Mouse (Mus musculus): ENCODE results near the gene Sh3gl3.

Gene Sh3gl3

DNA sequence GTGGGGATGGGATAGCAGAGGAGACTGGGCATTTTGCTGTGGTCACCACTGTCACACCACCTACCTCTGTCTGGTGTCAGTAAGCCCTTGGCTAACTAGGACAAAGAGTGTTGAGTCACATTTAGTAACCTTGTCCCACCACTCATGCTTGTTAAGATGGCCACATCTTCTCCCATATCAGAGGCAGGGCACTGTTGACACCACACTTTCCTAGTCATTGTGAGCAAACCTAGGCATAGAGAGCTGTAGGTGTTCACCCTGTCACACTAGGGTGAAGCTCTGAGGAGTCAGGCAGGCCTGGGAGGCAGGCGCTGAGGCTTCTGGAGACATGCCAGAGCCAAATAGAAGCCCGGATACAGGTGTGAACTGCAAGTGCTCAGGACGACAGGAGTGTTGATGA lies at the start of gene Sh3gl3:
Sh3gl3 (plus strand) TSS at position 301 of the 400 bp plus-strand sequence.
- DNase-seq (ENCODE audit: low spot score) = no peak

DNA sequence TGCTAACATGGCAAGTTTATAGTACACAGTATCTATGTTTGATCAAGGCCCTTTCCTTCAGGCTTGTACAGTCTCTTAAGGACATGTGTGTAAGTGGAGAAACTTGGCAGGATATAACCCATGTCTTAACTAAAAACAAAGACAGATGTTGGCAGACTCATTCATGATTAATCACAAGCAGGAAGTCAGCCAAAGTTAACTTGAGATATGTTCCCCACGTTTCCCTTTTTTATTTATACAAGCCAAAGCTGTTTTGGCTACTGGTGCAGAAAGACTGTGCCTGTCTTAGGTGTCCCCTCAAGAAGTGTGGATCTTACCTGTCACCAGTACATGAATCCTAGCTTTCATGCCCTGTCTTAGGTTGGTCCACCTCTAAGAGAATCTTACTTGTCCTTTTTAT lies 35.4 kb upstream of the Sh3gl3 start:
- no peak for DNase-seq (ENCODE audit: low spot score)

DNA sequence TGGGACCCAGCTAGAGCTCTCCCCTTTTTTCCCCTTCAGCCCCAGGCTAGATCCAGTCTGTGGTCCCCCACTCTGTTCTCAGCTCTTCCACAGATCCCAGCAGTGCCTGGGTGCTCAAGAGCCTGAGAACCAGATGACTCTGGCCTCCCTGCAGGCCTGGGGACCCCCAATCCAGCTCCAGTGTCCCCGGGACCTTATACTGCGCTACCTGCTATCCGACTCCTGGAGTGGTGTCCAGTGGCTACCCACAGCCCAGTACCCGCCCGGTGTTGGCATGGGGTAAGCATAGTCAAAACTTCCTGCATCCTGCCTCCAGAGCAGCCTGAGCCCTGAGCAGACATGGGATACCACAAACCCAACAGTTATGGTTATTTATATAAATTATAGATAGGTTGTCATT lies 26.5 kb upstream of the Sh3gl3 start:
- no peak for DNase-seq (ENCODE audit: low spot score)

DNA sequence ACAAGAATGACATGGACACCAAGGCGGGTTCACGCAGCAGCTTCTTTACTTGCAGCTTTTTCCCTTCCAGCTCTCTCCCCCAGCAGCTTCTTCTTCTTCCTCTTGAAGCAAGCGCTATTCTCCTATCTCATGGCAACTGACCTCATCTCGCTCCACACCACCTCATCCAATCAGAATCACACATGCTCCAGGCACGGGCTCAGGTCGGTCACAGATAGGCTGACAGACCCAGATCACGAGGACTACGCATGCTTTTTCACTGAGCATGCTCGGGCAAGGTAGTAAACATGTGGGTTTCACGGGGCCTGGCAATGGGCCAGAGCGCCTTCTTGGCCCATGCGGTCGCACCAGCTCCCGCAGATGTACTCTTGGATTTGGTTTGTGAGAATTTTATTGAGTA lies 9.0 kb upstream of the Sh3gl3 start:
- DNase-seq (ENCODE audit: low spot score) = no peak

DNA sequence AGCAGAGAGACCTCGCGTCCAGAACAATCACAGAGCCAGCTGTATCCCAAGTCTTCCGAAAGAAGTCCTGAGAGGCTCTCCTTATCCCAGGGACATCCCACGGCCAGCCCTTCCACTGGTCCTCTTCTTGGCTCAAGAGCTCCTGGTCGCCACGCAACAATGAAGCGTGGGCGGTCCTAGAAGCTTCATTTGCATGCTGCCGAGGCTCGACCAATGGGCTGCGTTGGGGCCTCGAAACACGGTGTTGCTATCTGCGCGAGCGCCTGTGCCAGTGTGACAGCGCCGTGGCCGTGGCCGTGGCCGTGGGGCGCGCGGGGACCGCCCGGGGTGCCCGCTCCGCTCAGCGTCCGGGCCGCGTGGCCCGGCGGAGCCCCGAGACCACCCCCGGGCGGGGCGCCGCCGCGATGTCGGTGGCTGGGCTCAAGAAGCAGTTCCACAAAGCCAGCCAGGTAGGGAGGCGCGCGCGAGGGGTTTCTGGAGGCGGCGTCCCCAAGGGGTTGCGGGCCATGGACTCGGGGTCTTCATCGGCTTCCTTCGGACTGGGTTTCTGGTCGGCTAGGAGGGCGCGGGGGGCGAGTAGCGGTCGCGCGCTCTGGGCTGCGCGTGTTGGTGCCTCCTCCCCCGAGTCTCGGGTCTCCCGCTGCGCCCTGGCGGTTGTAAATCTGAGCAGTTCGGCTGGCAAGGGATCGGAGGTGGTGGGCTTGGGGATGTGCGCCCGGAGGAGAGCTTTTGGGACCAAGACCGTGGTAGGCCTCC lies 1.1 kb downstream of the Sh3gl3 start:
- peak; percentile 67 for DNase-seq (ENCODE audit: low spot score)

DNA sequence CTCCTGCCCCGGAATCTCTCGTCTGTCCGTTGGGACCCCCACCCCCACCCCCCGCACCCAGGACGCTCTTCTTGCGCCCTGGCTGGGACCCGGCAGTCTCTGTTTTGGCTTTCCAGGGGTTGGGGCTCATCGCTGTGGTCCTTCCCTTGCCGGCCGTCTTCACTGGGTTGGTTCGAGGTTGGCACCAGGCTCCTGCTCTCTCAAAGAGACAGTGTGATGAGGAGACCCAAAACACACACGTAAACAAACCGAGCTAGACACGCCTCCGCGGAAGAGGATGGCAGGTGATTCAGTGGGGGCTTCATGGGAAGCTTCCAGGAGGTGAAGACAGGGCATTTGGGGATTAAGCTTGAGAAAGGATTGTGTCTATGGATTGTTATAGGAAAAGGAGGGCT lies 1.7 kb downstream of the Sh3gl3 start:
- no peak for DNase-seq (ENCODE audit: low spot score)

DNA sequence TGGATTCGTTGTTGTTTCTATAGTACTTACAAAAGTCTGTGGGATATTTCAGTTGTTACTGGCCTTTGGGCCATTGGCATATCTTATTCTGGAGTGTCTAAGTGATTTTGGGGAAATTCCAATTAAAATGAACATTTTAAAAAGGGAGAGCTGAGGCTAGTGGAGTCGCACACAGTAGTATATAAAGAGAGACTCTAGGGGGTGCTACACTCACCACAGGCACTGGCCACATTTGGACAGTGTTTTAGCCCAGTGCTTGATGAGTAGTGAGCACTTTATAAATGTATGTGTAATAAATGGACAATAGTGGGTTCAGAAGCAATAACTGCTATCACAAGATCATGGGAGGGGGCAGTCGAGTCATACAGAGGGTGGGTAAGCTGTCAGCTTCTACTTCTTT lies 2.6 kb downstream of the Sh3gl3 start:
- no peak for DNase-seq (ENCODE audit: low spot score)

DNA sequence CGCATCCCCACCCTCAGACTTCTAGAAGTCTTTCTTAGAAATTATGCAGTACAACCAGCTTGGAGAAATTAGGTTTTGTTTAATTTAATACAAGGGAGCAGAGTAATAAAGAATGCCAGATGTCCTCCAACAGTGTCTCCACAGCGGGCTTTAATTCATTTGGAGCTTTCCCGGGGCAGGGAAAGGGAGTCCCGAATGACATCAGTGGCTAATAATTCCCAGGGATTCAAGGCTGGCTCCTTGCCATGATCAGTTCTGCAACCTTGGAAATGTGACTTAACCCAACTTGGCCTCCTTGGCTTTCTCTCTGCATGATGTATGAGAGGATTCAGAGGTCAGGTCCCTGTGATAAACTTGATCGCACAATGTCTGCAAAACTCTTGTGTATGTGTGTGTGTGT lies 3.7 kb downstream of the Sh3gl3 start:
- DNase-seq (ENCODE audit: low spot score) = no peak

DNA sequence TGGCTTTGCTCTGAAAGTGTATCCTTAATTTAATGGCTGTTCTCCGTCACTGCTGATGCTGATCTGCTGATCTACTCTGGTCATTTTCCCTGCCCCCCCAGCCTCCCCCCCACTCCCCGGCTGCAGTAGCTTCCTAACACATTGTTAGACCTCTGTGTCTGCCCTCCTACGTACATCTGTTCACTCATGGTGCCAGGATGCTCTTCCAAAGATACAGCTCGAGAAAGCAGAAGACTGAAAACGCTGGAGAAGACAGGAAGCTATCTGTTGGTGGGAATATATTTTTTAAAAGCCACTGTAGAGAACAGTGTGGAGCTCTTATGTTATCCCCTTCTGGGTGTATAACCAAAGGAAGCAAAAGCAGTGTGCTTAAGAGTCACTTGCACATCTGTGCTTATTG lies 7.3 kb downstream of the Sh3gl3 start:
- DNase-seq (ENCODE audit: low spot score) = no peak

DNA sequence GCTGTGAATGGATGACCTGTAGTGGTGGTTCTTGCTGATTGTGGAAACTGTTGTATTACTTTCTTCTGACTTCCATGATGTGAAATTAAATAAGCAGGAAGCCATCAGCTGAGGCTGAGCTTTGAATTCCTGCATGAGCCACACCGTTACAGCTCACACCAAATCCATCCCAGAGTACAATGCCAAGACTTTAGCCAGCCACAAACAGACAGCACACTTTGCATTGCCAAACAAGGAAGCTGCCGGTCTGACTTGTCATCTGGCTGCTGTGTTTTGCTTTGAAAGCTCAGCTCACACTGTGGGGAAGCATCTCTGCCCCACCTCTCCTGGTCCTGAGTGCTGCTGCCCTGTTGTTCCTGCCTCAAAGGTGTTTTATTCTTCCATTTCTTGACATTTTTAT lies 9.1 kb downstream of the Sh3gl3 start:
- DNase-seq (ENCODE audit: low spot score) = peak; percentile 1

DNA sequence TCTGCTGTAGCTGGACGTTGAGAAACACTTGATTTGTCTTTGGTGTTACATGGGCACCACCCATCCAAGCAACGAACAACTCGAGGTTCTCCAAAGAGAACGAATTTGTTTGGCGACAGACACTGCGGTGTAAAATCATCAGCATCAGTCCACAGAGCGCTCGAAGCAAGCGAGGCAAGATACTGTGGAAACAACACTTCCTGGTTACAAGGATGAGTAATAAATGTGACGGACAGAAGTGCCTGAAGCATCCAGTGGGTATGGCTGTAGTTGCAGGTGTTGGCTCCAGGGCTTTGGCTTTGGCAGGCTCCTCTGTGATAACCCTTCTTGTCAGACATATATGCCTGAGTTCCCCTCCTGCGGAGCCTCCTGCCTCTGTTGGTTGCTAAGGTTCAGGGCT lies 18.0 kb downstream of the Sh3gl3 start:
- DNase-seq (ENCODE audit: low spot score) = no peak

DNA sequence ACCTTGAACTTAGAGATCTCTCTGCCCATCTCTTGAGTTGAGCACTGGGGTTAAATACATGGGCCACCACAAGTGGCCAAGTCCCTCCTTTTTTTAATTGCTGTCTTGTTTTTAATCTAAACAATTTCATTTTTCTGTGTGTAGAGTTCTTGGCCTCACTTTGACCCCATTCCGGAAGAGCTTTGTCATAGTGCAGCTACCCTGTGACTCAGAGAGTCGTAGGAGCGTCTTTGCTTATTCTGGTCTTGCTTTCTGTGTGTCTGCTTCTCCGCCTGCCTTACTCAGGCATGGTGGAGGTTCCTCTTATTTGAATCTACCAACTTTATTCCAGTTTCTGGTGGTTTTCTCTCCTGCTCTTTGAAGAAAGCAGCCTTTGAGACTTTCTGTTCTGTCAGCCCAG lies 18.9 kb downstream of the Sh3gl3 start:
- DNase-seq (ENCODE audit: low spot score) = no peak

DNA sequence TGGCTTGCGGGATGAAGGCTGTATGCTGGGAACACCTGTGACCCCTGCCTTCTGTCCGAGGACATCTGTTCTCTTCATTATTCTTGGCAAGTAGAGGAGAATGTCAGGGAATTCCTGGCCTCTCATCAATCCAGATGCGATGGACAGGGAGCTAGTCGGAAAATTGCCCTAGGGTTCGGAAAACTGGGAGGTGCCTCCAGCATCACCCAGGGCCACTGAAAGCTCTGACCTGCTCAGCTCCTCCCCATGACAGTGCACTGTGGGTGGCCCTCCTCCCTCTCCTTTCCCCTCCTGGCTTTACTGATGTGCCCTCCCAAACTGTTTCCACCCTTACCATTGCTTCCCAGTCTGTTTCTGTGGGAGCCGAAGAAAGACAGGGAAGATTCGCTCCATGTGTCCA lies 29.5 kb downstream of the Sh3gl3 start:
- DNase-seq (ENCODE audit: low spot score) = no peak

DNA sequence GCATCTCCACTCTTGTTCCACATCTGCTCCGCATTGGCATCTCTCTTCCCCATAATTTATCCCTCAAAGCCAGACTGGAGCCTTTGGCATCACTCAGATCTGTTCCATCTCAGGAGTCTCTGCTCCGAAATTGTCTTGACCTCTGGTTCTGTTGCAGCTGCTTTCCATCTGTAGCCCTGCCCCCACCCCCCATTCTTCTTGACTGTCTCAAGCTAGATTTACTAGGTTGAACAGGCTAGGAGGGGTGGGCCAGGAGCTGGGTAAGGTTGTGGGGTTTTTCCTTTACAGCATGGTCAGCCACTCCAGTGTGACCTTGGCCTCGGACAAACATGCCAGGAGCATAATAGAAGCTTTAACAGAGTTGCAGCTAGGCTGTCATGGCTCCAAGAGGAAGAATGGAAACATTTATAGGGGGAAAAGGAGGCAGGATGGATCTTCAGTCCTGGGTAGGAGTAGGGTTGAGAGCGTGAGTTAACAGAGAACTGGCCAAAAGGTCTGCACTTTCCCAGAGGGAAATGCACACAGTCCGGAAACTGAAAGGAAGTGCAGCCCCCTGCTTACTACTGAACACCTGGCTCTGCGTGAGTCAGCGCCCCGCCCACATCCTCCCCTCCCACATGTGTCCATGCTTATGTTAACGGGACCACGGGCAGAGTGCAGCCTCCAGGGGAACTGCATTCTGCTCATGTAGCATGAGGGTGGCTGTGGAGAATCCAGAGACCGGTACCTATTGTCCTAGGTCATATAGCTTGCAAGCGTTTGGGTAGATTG lies 30.6 kb downstream of the Sh3gl3 start:
- DNase-seq (ENCODE audit: low spot score) = no peak

DNA sequence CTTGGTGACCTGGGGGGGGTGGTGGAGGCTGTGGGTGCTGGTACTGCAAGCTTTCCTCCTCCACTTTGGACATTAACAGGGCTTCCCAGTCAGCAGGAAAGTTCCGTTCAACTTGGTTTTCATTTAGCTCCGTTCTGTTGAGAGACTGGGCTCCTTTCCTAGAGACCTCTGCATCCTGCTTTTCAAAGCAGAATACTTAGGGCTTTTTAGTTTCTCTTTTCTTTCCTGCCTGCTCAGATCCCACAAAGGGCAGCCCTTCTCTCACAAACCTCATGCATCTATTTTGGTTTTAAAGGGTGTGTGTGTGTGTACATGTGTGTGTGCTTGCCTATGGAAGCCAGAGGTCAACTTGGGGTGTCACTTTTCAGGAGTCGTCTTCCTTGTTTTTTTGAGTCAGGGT lies 31.3 kb downstream of the Sh3gl3 start:
- no peak for DNase-seq (ENCODE audit: low spot score)

DNA sequence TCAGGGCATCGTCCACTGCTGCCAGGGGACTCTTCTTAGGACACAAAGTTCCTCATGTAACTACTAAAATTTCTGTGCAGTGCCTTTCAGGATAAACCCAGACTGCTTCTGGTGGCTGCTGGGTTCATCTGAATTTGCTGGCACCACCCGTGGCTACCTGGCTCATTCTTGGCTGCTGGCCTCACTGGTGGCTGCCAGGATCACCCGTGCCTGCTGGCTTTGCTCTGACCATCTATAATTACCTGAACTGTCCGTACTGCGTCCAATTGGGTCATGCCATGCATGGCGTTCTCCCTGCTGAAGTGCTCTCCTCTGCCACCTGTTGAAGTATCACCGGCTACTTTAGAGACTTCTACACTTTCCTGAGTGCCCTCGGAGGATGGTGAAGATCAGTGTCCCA lies 33.1 kb downstream of the Sh3gl3 start:
- no peak for DNase-seq (ENCODE audit: low spot score)

DNA sequence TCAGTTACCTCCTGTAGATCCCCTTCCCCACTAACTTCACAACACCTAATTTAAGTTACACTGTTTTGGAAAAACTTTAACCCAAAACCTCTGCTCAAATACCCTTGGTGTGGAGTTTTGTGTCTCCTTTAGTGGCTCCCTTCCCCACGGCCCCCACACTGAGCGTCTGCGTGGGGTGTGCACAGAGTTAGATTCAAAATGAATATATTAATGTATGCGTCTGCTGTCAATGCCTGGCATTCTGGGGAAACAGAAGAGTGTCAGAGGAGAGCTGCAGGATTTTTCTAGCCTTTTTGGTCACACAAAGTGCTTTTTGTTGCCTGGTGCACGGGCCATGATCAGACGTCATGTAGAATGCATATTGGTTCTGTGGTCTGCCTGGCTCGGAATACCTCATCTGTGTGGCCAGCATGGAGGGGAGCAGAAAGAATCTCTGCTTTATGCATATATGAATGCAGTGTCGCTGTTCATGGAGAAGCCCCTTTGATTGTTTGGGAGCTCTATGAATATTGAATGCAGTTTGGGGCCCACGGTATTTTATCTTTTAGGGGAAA lies 47.8 kb downstream of the Sh3gl3 start:
- DNase-seq (ENCODE audit: low spot score) = no peak

DNA sequence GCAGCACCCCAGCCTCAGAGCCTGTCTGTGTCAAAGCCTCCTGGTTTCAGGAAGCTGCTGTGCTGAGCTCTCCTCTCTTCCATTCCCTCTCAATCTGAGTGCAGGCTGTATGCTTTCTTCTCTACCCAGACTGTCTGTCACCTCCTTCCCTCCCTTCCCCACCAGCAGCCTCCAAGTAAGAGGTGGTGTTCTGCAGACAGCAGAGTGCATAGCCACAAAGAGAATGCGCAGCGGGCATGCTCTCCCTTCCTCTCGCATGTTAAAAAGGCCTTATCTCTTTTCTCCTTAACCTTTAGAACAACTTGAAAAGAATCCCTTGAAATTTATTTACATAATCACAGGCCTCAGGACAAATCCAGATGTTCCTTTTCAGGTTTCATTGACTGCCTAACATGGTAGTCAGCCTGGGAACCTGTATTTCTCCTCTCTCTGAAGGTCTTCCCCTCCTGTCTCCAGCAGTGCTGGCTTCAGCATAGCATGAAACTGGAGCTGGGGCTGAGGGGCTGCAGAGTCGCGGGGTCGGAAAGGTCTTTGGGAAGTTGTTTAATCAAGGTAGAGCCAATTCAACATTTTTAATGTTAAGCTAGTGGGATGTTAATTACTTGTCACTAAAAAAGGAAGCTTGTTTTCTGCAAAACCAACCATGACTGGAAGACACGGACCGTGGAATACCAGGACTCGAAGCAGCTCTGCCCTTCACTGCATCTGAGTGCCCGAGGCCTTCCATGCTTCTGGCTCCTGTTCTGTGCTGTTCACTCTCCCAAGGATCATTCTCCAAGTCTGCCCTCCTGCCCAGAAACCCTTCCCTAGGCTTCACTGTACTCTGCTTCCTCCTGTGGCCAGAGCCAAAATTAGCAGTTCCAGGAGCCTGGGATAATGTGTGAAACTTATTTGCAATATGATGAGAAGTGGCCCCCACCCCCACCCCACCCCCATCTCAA lies 50.5 kb downstream of the Sh3gl3 start:
- DNase-seq (ENCODE audit: low spot score) = no peak

DNA sequence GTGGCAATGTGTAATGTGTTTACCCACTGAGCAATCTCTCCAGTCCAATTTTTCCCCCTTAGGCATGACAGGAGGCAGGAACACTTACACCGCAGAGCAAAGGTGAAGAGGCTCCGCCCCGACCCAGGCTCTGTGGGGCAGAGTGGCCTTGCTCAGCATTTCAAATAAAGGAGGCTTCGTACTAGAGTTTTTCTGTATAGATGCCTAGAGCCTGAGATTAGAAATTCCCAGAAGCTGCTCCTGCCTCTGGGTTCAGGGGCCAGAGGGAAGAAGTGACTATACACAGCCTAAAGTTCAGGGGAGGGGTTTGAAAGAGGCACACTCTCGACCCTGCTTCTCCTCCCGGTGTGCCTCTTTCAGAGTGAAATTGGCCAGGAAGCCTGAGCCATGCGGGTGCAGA lies 59.6 kb downstream of the Sh3gl3 start:
- DNase-seq (ENCODE audit: low spot score) = no peak

DNA sequence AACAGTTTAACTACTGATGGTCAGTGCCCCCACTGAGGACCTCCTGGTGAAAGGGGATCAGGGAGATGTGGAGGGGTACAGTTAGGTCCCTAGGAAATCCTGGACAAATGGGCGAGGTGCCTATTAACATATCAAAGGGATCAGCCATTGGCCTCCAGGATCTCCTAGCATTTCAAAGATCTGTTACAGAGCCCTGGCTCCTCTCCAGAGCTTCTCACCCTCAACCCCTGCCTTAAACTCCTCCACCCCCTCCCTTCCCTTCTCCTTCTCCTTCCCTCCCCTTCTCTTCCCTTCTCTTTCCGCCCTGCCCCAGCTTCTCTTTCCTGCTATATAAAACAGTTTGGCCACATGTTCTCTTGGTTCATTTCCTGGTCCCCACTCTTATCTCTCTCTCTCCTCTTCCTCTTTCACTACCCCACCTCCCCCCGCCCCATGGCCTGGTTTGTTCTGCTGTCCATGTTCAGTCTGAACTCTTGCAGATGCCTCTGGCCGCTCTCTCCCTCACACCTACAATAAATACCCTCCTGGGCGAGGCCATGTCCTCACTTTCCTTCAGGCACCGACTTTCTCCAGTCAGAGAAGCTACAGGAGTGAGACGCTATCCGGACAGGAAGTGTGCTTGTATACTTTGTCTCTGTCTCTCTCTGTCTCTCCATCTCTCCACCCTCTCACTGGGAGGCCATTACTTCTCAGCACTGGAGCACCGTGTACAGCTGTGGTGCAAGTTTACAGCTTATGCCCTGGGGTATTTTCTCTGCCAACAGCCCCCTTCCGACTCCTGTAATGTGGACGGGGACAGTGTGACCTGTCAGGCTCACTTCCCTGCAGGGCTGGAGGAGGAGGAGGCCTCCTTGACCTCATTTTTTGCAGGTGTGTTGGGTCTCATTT lies 60.6 kb downstream of the Sh3gl3 start:
- DNase-seq (ENCODE audit: low spot score) = no peak

DNA sequence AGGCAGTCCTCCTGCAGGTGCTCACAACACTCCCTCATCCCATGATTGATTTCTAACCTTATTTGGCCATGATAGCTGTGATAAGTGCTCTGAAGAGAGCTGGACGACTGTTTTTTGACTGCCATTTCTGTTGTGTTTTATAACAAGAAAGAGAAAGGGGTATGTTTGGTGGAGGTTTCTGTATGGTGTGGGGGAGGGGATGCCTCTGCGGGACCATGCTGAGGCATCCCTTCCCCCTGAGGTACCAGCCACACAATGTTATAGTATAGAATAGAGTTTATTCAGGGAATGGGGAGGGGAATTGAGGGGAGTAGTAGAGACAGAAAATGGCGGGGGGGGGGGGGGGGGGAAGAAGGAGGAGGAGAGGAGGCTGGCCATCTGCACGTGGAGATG lies 61.3 kb downstream of the Sh3gl3 start:
- no peak for DNase-seq (ENCODE audit: low spot score)

Measured in urinary bladder, postnatal 25 days (tissue).